Mouse (Mus musculus) bone marrow macrophage, adult 2 months (primary cell): Measurements from ENCODE around the gene Lax1.
"Not testable (repeated sequence)": the region's sequence is repeated elsewhere in the genome, so short reads cannot be mapped to it uniquely, and the experiment has no call there.

ENCODE experiments used
- CTCF ChIP-seq: IDR thresholded peaks from 2 replicates; pipeline ENCODE4 v1.5.1; 2012; ENCODE audit warnings: low read depth, mild to moderate bottlenecking, low read length, moderate library complexity
- POLR2A ChIP-seq: IDR thresholded peaks from 2 replicates; pipeline ENCODE4 v1.6.1; 2012; ENCODE audit warnings: mild to moderate bottlenecking, low read depth, low read length, borderline replicate concordance

- TF ChIP-seq CTCF, POLR2A: not testable (repeated sequence)
Measured at GRCm38 (mm10) chr1:133701824-133702223, 11.9 kb upstream of the Lax1 start.
